Mouse (Mus musculus) layer of hippocampus, postnatal 36 days (tissue): ENCODE measurements at regions not wholly inside any gene's neighbourhood (a gene's known extent, or its start where the extent isn't known, plus 50 kb on each side); places are given as distances from the start of the nearest gene placed in this dataset.
A peak's percentile ranks its signal among the peaks of the same experiment; 100 is the strongest.

ENCODE experiments used
- DNase-seq, 2 experiments: peaks; one replicate each; pipeline ENCODE4 v3.0.0; 2022

GRCm38 (mm10) chr2:123486681-123487080 lies 603.1 kb upstream of the Sema6d start:
- DNase-seq: peak; percentile 9 to 21

- no peak for DNase-seq
Measured at GRCm38 (mm10) chr2:123506162-123506561, 583.6 kb upstream of the Sema6d start.

- DNase-seq: no peak
Measured at GRCm38 (mm10) chr2:123507095-123507494, 582.7 kb upstream of the Sema6d start.

- no peak for DNase-seq
Measured at GRCm38 (mm10) chr2:123528915-123529314, 560.9 kb upstream of the Sema6d start.

- peak; percentile 17 to 18 for DNase-seq
Measured at GRCm38 (mm10) chr2:123532946-123533791, 556.6 kb upstream of the Sema6d start.

- DNase-seq: no peak
Measured at GRCm38 (mm10) chr2:123551249-123551850, 538.4 kb upstream of the Sema6d start.

- DNase-seq: no peak
Measured at GRCm38 (mm10) chr2:123558123-123558650, 531.6 kb upstream of the Sema6d start.
